Mouse (Mus musculus): ENCODE data around the gene Psmd2. TPM values are rescaled to one million over a fixed set of nuclear protein-coding genes. Genes with fewer than 3 reads are reported as not detected.

Psmd2 gene
- 237 and 241 TPM in 2 replicates for polyA plus RNA-seq (2012; rRNA removed)

GRCm38 (mm10) chr16:20651076-20651946 lies at the start of gene Psmd2:
Gene Psmd2, plus strand, starts transcription at chr16:20651652.

GRCm38 (mm10) chr16:20611357-20612227 lies 39.9 kb upstream of the Psmd2 start, which contains the start of the genes Eef1akmt4, Gm49333 and Alg3:
Gene Eef1akmt4, plus strand, starts transcription at chr16:20611593.
Gene Gm49333, plus strand, starts transcription at chr16:20611610.
Gene Alg3, minus strand, starts transcription at chr16:20611735.

DNA sequence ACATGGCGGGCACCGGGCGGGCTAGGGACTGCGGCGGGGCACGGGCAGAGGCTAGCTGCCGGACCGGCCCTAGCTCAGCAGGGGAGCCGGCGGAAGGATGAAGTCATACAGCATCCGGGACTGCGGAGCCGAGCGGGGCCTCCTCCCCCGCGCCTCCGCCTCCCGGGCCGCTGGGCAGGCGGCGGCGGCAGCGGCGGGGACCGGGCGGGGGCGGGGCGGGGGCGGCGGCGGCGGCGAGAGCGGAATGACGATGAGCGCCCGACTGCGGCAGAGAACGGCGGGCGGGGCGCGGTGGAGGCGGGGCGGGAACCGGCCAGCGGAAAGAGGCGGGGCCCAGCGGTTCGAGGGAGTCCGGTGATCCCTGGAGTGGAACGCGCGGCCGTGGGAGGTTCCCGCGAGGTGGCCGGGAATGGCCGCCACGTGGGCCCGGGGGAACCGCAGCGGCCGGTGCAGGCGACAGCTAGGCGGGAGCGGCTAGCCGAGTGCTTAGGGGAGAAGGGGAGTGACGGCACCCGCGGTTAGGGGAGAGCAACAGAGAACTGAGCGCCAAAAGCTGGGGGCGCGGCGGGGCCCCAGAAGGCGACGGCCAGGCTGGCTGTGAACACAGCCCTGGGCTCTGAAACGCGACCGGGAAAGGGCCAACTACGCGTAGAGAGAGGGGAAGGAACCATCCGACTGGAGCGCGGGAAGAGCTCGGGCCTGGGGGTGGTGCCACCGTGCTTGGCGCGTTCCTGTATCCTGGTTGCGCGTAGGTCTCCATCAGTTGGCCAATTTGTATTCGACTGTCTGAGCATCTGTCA lies 30.1 kb upstream of the Psmd2 start, which contains the start of gene Camk2n2:
Camk2n2 (minus strand) TSS at position 97 of the 800 bp plus-strand sequence.

DNA sequence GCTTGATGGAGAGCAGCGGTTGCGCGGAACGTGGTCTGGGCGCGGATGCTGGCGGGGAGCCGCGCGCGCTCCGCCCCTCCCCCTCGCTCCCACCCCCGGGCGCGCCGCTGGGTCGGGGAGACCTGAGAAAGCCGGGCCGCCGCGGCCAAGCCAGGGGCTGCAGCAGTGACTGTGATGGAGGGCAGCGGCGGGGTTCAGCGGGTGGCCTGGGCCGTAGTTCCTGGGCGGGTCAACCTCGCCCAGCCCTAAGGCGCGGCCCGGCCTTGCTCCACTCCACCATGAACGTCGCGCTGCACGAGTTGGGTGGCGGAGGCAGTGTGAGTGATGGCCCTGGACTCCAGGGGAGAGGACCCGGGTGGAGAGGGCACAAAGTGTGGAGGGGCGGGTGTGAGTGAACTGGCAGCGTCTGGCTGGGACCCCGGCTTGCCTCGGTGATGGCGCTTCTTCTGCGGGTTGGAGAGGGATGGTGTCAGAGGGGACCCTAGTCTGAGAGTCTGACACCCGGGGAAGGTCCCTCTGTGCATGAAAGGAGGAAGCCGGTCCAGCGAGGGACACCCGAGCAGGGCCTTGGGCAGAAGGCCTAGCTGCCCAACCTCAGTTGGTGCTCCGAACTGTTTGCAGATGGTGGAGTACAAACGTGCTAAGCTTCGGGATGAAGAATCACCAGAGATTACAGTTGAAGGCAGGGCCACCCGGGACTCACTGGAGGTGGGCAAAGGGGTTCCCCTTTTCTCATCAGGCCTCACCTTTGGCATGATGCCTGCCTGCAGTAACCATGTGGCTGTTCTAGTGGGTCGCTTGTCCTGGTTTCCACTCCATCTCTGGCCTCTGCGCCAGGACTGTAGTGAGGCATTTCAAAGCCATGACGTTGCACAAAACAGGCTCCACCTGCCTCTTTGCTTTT lies 21.5 kb upstream of the Psmd2 start, which contains the start of gene Ece2:
Ece2 (plus strand) TSS at position 98 of the 904 bp plus-strand sequence.

GRCm38 (mm10) chr16:20668013-20668412 lies 16.6 kb downstream of the Psmd2 start, which contains the start of gene Eif4g1:
Gene Eif4g1, plus strand, starts transcription at chr16:20668313.

DNA sequence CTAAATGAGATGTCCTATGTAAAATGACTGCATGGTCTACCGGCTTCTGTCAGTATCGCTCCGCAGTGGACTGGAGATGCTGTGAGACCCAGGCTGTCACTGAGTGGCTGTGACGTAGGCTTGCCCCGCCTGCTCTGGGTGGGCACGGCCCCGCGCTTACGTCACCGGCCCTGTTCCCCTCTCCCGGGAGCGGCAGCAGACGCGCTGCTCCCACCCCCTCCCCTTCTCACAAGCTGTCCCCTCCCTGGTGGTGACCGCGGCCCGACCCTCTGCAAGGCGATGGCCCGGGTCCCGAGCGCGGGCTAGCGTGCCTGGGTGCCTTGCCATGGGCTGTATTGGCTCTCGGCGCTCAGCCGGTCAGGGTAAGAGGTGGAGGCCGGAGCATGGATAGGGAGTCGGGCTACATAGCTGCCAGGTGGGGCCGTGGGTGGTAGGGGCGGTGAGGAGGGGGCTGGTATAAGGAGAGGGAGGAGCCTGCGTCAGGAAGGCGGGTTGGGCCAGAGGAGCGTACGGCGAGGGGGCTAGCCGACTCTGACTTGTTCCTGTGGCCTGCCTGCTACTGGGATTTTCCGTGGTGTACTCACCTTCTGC lies 41.8 kb downstream of the Psmd2 start, which contains the start of gene Fam131a:
Fam131a (plus strand) TSS at position 131 of the 591 bp plus-strand sequence.

Other genes starting within 250 kb of the Psmd2 start
- 146 and 153 TPM in 2 replicates for gene Abcc5, start 225.3 kb upstream of the Psmd2 start, polyA plus RNA-seq (2012; rRNA removed)
- gene Eif2b5, start 152.8 kb upstream of the Psmd2 start, polyA plus RNA-seq (2012; rRNA removed): 63.5 and 74.4 TPM in 2 replicates
- gene Dvl3, start 134.7 kb upstream of the Psmd2 start, polyA plus RNA-seq (2012; rRNA removed): 72.1 and 88.5 TPM in 2 replicates
- 439 and 679 TPM in 2 replicates for gene Ap2m1, start 116.2 kb upstream of the Psmd2 start, polyA plus RNA-seq (2012; rRNA removed)
- gene Abcf3, start 103.1 kb upstream of the Psmd2 start, polyA plus RNA-seq (2012; rRNA removed): 56.9 and 58.1 TPM in 2 replicates
- 6.8 and 10.0 TPM in 2 replicates for gene Vwa5b2, start 62.2 kb upstream of the Psmd2 start, polyA plus RNA-seq (2012; rRNA removed)
- gene Eef1akmt4, start 40.1 kb upstream of the Psmd2 start, polyA plus RNA-seq (2012; rRNA removed): 15.6 and 20.6 TPM in 2 replicates
- gene Gm49333, start 40.0 kb upstream of the Psmd2 start, polyA plus RNA-seq (2012; rRNA removed): 0.23 TPM in 1 of 2 replicates, not detected in the other
- gene Alg3, start 39.9 kb upstream of the Psmd2 start, polyA plus RNA-seq (2012; rRNA removed): 21.2 and 26.8 TPM in 2 replicates
- 10.4 and 10.6 TPM in 2 replicates for gene Camk2n2, start 30.4 kb upstream of the Psmd2 start, polyA plus RNA-seq (2012; rRNA removed)
- gene Ece2, start 21.8 kb upstream of the Psmd2 start, polyA plus RNA-seq (2012; rRNA removed): 11.9 and 13.3 TPM in 2 replicates
- gene Eif4g1, start 16.7 kb downstream of the Psmd2 start, polyA plus RNA-seq (2012; rRNA removed): 283 and 370 TPM in 2 replicates
- gene Fam131a, start 41.6 kb downstream of the Psmd2 start, polyA plus RNA-seq (2012; rRNA removed): 11.9 and 17.1 TPM in 2 replicates
- gene Polr2h, start 66.0 kb downstream of the Psmd2 start, polyA plus RNA-seq (2012; rRNA removed): 100 and 107 TPM in 2 replicates
- 42.3 and 60.2 TPM in 2 replicates for gene Clcn2, start 66.1 kb downstream of the Psmd2 start, polyA plus RNA-seq (2012; rRNA removed)
- 10.6 and 12.0 TPM in 2 replicates for gene Chrd, start 81.5 kb downstream of the Psmd2 start, polyA plus RNA-seq (2012; rRNA removed)
- 0.96 and 2.0 TPM in 2 replicates for gene Thpo, start 82.9 kb downstream of the Psmd2 start, polyA plus RNA-seq (2012; rRNA removed)